Mouse (Mus musculus) hindbrain, embryonic 12.5 days (tissue): ENCODE results near the gene Piga. TPM values are rescaled to one million over a fixed set of nuclear protein-coding genes. Genes with fewer than 3 reads are reported as not detected.
A peak's percentile ranks its signal among the peaks of the same experiment; 100 is the strongest.

Source experiments
- ATAC-seq: fragments of 200-750 bp; cut with Nextera tagmentation; 2 replicates; pipeline ENCODE4 v1.8.0; 2017; ENCODE audit warnings: moderate TSS enrichment; ENCODE audit not compliant: low FRiP score
- H3K27ac ChIP-seq: fragments of 300-500 bp; sonication (generic); 2 replicates; pipeline ENCODE4 v1.5.1; 2016; ENCODE audit warnings: mild to moderate bottlenecking
- H3K27me3 ChIP-seq: fragments of 300-500 bp; sonication (generic); 2 replicates; pipeline ENCODE4 v1.6.1; 2016; ENCODE audit warnings: mild to moderate bottlenecking
- H3K36me3 ChIP-seq: fragments of 300-500 bp; sonication (generic); 2 replicates; pipeline ENCODE4 v1.6.1; 2016; ENCODE audit warnings: mild to moderate bottlenecking
- H3K4me1 ChIP-seq: fragments of 300-500 bp; sonication (generic); 2 replicates; pipeline ENCODE4 v1.6.1; 2016
- H3K4me2 ChIP-seq: fragments of 300-500 bp; sonication (generic); replicated peaks from 2 replicates; pipeline ENCODE4 v1.6.1; 2016; ENCODE audit warnings: mild to moderate bottlenecking
- H3K4me3 ChIP-seq: fragments of 300-500 bp; sonication (generic); 2 replicates; pipeline ENCODE4 v1.5.1; 2016; ENCODE audit warnings: mild to moderate bottlenecking
- H3K9ac ChIP-seq: fragments of 300-500 bp; sonication (generic); 2 replicates; pipeline ENCODE4 v1.6.1; 2016; ENCODE audit warnings: mild to moderate bottlenecking, moderate library complexity
- H3K9me3 ChIP-seq: fragments of 300-500 bp; sonication (generic); replicated peaks from 2 replicates; pipeline ENCODE4 v1.6.1; 2016; ENCODE audit warnings: mild to moderate bottlenecking
- WGBS: fragments of 180-500 bp; shearing (Covaris S2); methylation state at CpG from one replicate; pipeline ENCODE4 v1.1.7; 2016; 5-methylcytosine and 5-hydroxymethylcytosine counted together
- polyA plus RNA-seq: library from polyadenylated mRNA; unstranded; fragments of >200 nt; fragmentation: Nextera tagmentation; extraction: Ambion mirVana; gene quantifications from 2 replicates; pipeline ENCODE4 v1.2.1, GENCODE M21; 2016

Gene Piga
- polyA plus RNA-seq: 11.1 and 11.4 TPM in 2 replicates

DNA sequence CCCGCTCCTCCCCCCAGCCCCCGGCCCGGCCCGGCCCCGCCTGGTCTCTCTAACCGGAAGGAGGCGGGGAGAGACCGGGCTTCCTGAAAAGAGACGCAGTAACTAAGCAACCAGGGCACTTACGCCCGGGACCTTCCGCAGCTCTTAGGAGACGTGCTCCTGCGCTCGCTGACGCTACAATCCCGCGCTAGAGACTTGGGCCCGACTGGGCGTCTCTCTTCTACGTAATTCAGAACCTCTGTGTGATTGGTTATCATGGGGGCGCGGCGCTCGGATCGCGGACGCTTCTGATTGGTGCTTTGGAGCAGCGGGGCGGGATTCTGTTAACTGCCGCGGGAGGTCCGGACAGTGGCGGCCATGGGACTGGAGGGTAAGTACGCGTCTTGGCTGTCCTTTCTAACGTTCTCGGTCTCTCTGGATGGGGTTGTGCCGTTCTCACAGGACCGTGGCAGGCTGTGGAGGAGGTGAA lies at the start of gene Piga:
Piga (plus strand) TSS at position 317 of the 469 bp plus-strand sequence.
- peaks cover 6% of the 10 kb centered on the region; the same call in 1 of the 2 replicates for H3K27me3 ChIP-seq
- peak within 1 kb of the TSS; percentile 49 for H3K4me3 ChIP-seq
- H3K36me3 ChIP-seq: 0 out of 2 replicates have a peak, but pooled peaks cover 3% of the 10 kb centered on the region
- H3K9ac ChIP-seq: peak within 1 kb of the TSS; percentile 68
- WGBS: 22% methylated on average over 40 of the region's 40 CpGs
- H3K4me1 ChIP-seq: peaks cover 4% of the 10 kb centered on the region
- no peaks in the 10 kb centered on the region for H3K9me3 ChIP-seq
- peak; percentile 99 for ATAC-seq
- H3K27ac ChIP-seq: peak within 1 kb of the TSS; percentile 40; the same call in 1 of the 2 replicates
- peak within 1 kb of the TSS; percentile 52 for H3K4me2 ChIP-seq

- Histone ChIP-seq H3K4me2 (no peak overlapping the region), H3K9ac (no peak overlapping the region), H3K4me1 (no peaks in the 10 kb centered on the region), H3K36me3 (no peaks in the 10 kb centered on the region), H3K27me3 (no peaks in the 10 kb centered on the region), H3K27ac (no peak overlapping the region), H3K9me3 (no peaks in the 10 kb centered on the region), H3K4me3 (no peak overlapping the region)
- WGBS: 92% methylated on average over 3 of the region's 3 CpGs
- no peak for ATAC-seq
Observed at GRCm38 (mm10) chrX:164370576-164370975, 49.0 kb upstream of the Piga start.

GRCm38 (mm10) chrX:164373081-164373480 lies 46.5 kb upstream of the Piga start, which contains the start of gene Vegfd:
Gene Vegfd (plus strand): TSS chrX:164373378.
- no peak within 1 kb of the TSS for H3K9ac ChIP-seq
- H3K27me3 ChIP-seq: no peaks in the 10 kb centered on the region
- no peaks in the 10 kb centered on the region for H3K36me3 ChIP-seq
- H3K4me1 ChIP-seq: no peaks in the 10 kb centered on the region
- no peak for ATAC-seq
- no peak within 1 kb of the TSS for H3K4me2 ChIP-seq
- no peak within 1 kb of the TSS for H3K27ac ChIP-seq
- H3K4me3 ChIP-seq: no peak within 1 kb of the TSS
- 40% methylated on average over 3 of the region's 3 CpGs for WGBS
- H3K9me3 ChIP-seq: no peaks in the 10 kb centered on the region

GRCm38 (mm10) chrX:164374586-164374985 lies 45.0 kb upstream of the Piga start:
- Histone ChIP-seq H3K4me2 (no peak overlapping the region), H3K27me3 (no peaks in the 10 kb centered on the region), H3K4me3 (no peak overlapping the region), H3K9ac (no peak overlapping the region), H3K27ac (no peak overlapping the region), H3K4me1 (no peaks in the 10 kb centered on the region), H3K9me3 (no peaks in the 10 kb centered on the region), H3K36me3 (no peaks in the 10 kb centered on the region)
- 59% methylated on average over 5 of the region's 5 CpGs for WGBS
- no peak for ATAC-seq

- Histone ChIP-seq H3K9ac (no peak overlapping the region), H3K4me3 (no peak overlapping the region), H3K27ac (no peak overlapping the region), H3K4me2 (no peak overlapping the region), H3K36me3 (no peaks in the 10 kb centered on the region), H3K9me3 (no peaks in the 10 kb centered on the region), H3K27me3 (peaks cover 6% of the 10 kb centered on the region), H3K4me1 (no peaks in the 10 kb centered on the region)
- WGBS: 81% methylated on average over 4 of the region's 4 CpGs
- no peak for ATAC-seq
Observed at GRCm38 (mm10) chrX:164379721-164380120, 39.9 kb upstream of the Piga start.

- H3K36me3 ChIP-seq: no peaks in the 10 kb centered on the region
- no peaks in the 10 kb centered on the region for H3K4me1 ChIP-seq
- H3K4me2 ChIP-seq: peak overlapping the region; percentile 62
- peaks cover 6% of the 10 kb centered on the region for H3K27me3 ChIP-seq
- ATAC-seq: peak; percentile 99
- peak overlapping the region; percentile 36 for H3K4me3 ChIP-seq
- no peaks in the 10 kb centered on the region for H3K9me3 ChIP-seq
- H3K9ac ChIP-seq: 0 out of 2 replicates have a peak overlapping the region, but pooled peaks have one; percentile 33
- 17% methylated on average over 32 of the region's 33 CpGs for WGBS
- H3K27ac ChIP-seq: no peak overlapping the region
Observed at GRCm38 (mm10) chrX:164381618-164382408, 37.8 kb upstream of the Piga start.

DNA sequence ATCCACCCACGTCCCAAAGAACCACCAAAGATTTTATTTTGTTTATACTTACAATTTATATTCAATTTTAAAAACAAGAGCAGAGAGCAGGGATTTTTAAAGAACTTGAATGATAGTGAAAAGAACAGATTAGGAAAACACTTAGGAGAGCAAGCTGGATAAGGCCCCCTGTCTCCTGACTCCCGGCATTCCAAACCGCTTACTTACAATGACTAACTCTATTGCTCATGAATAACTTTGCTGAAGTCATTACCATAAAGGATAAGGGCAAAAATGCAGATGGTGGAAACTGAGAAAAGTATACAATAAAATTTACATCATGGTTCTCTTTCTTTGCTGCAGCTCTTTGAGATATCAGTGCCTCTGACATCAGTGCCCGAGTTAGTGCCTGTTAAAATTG lies 25.5 kb upstream of the Piga start:
- Histone ChIP-seq H3K27ac (no peak overlapping the region), H3K4me1 (no peaks in the 10 kb centered on the region), H3K36me3 (no peaks in the 10 kb centered on the region), H3K9ac (no peak overlapping the region), H3K4me2 (no peak overlapping the region), H3K4me3 (no peak overlapping the region), H3K9me3 (no peaks in the 10 kb centered on the region), H3K27me3 (no peaks in the 10 kb centered on the region)
- 80% methylated on average over 4 of the region's 4 CpGs for WGBS
- ATAC-seq: no peak

DNA sequence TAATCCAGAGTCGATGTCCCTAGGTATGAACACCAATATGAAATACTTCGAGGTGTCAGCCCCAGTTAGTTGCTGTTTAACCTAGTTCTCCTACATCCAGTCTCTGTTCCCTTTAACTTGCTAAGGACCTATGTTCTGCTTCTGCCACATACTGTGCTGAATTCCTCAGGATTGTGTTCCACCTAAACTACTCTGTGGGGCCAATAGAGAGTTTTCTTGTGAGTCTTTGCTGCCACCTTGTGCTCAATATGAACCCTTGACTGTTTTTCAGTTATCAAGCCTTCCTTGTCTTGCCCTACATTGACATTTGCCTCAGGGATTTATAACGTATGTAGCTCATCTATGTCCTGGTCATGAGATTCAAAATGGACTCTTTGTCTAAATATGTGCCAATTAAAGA lies 21.1 kb upstream of the Piga start:
- no peak overlapping the region for H3K4me2 ChIP-seq
- H3K4me1 ChIP-seq: no peaks in the 10 kb centered on the region
- no peaks in the 10 kb centered on the region for H3K36me3 ChIP-seq
- H3K9me3 ChIP-seq: no peaks in the 10 kb centered on the region
- H3K27ac ChIP-seq: no peak overlapping the region
- WGBS: 70% methylated on average over 3 of the region's 3 CpGs
- H3K27me3 ChIP-seq: no peaks in the 10 kb centered on the region
- H3K9ac ChIP-seq: no peak overlapping the region
- H3K4me3 ChIP-seq: no peak overlapping the region
- ATAC-seq: no peak

DNA sequence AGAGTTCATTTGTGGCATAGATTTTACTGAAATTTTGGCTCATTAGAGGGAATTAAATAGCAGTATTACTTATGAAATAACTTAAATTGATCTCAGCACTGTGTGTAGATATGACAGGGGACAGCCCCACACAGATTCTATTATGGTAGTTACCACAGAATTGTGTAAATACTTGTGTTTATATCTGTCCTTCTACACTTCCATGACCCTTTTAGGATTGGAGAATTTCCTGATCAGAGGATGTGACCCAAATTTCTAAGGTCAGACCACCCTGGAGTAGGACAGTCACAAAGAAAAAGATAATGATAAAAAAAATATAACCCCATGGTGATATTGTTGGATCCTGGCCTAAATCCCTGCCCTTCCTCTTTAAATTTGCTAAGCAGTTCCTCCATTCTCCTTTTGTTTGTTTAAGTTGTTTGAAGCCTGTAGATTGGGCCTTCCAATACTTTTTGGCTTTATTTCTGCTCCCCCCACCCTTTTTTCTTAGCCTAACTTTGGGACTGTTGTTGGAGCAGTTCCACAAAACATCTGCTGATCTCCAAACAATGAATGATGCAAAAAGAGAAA lies 14.4 kb upstream of the Piga start:
- Histone ChIP-seq H3K9me3 (no peaks in the 10 kb centered on the region), H3K9ac (no peak overlapping the region), H3K4me1 (no peaks in the 10 kb centered on the region), H3K4me2 (no peak overlapping the region), H3K36me3 (no peaks in the 10 kb centered on the region), H3K4me3 (no peak overlapping the region), H3K27ac (no peak overlapping the region), H3K27me3 (peaks cover 7% of the 10 kb centered on the region; the same call in 1 of the 2 replicates)
- ATAC-seq: no peak

GRCm38 (mm10) chrX:164406133-164407022 lies 13.2 kb upstream of the Piga start:
- no peaks in the 10 kb centered on the region for H3K4me1 ChIP-seq
- H3K27ac ChIP-seq: no peak overlapping the region
- no peak for ATAC-seq
- H3K27me3 ChIP-seq: peaks cover 7% of the 10 kb centered on the region; the same call in 1 of the 2 replicates
- no peak overlapping the region for H3K4me3 ChIP-seq
- no peak overlapping the region for H3K4me2 ChIP-seq
- no peak overlapping the region for H3K9ac ChIP-seq
- no peaks in the 10 kb centered on the region for H3K36me3 ChIP-seq
- WGBS: 79% methylated on average over 9 of the region's 9 CpGs
- H3K9me3 ChIP-seq: no peaks in the 10 kb centered on the region

GRCm38 (mm10) chrX:164408301-164408927 lies 11.2 kb upstream of the Piga start:
- Histone ChIP-seq H3K9ac (no peak overlapping the region), H3K4me2 (no peak overlapping the region), H3K27me3 (peaks cover 7% of the 10 kb centered on the region), H3K4me3 (no peak overlapping the region), H3K9me3 (no peaks in the 10 kb centered on the region), H3K27ac (no peak overlapping the region), H3K36me3 (no peaks in the 10 kb centered on the region), H3K4me1 (no peaks in the 10 kb centered on the region)
- WGBS: 84% methylated on average over 3 of the region's 3 CpGs
- ATAC-seq: no peak
